9 mouse cellular contexts compared by ENCODE assay signal in genomic region chr1:155217865-155218541, GRCm38 (mm10). TPM values are rescaled to one million over a fixed set of nuclear protein-coding genes. Genes with fewer than 3 reads are reported as not detected.
DNase-seq lines count a peak whose midpoint lies in the region; ATAC-seq and TF ChIP-seq lines count a peak whose summit lies in the region.
"Had no signal": no experiment of that assay in that cellular context is flagged by ENCODE, and none has a peak within 500 bp of the region (broad histone marks: within the 10 kb centered on the region; RNA-seq: fewer than 3 reads in every experiment).

No protein-coding gene starts in this region.

- H3K79me2 ChIP-seq in C2C12 (ENCODE audit: control insufficient read depth, insufficient read depth): no peaks in the 10 kb centered on the region

- TF ChIP-seq CTCF in C2C12 (IDR thresholded peaks at IDR 0.05; ENCODE audit: control insufficient read depth, insufficient read depth, insufficient read length): peak; percentile 54

- H3K79me3 ChIP-seq in C2C12 (ENCODE audit: low read depth): no peaks in the 10 kb centered on the region

- H3K36me3 ChIP-seq in hindbrain, embryonic 11.5 days (ENCODE audit: control insufficient read depth, insufficient read depth, low read length): no peaks in the 10 kb centered on the region
- no peaks in the 10 kb centered on the region for H3K36me3 ChIP-seq in hindbrain, embryonic 16.5 days (ENCODE audit: control insufficient read depth, insufficient read depth, low read length)
- H3K36me3 ChIP-seq in C2C12 (ENCODE audit: control insufficient read depth, insufficient read depth): no peaks in the 10 kb centered on the region
- no peaks in the 10 kb centered on the region; the same call in 1 of the 2 replicates for H3K36me3 ChIP-seq in limb, embryonic 11.5 days (ENCODE audit: control insufficient read depth, insufficient read depth, low read length)

- H3K27me3 ChIP-seq in hindbrain, embryonic 11.5 days (ENCODE audit: control insufficient read depth, insufficient read depth, low read length): 0 out of 2 replicates have a peak, but pooled peaks cover 3% of the 10 kb centered on the region
- no peaks in the 10 kb centered on the region for H3K27me3 ChIP-seq in hindbrain, embryonic 16.5 days (replicated peaks; ENCODE audit: control insufficient read depth, insufficient read depth, low read length)
- no peaks in the 10 kb centered on the region for H3K27me3 ChIP-seq in C2C12 (ENCODE audit: control insufficient read depth, insufficient read depth, insufficient read length)
- H3K27me3 ChIP-seq in limb, embryonic 11.5 days (ENCODE audit: control insufficient read depth, insufficient read depth, low read length): no peaks in the 10 kb centered on the region
- H3K27me3 ChIP-seq: embryonic facial prominence, embryonic 12.5 days had no signal

- WGBS in hindbrain, embryonic 11.5 days: 60% methylated on average over 9 of the region's 9 CpGs
- 52% methylated on average over 9 of the region's 9 CpGs for WGBS in hindbrain, embryonic 16.5 days
- WGBS in limb, embryonic 11.5 days: 57% methylated on average over 9 of the region's 9 CpGs

- H3K9me3 ChIP-seq in hindbrain, embryonic 11.5 days (ENCODE audit: control insufficient read depth, low read length): no peaks in the 10 kb centered on the region
- H3K9me3 ChIP-seq in hindbrain, embryonic 16.5 days (ENCODE audit: control insufficient read depth, low read length): no peaks in the 10 kb centered on the region
- H3K9me3 ChIP-seq in limb, embryonic 11.5 days (ENCODE audit: control insufficient read depth, low read length): no peaks in the 10 kb centered on the region
- H3K9me3 ChIP-seq: embryonic facial prominence, embryonic 12.5 days had no signal

- DNase-seq in hindbrain, embryonic 11.5 days (ENCODE audit: low spot score): peak; percentile 81
- peak; percentile 67 for DNase-seq in ZHBTc4 (ENCODE audit: low read depth, low spot score)
- DNase-seq in embryo, embryonic 9.5 days (ENCODE audit: extremely low spot score): peak; percentile 66
- DNase-seq in limb, embryonic 11.5 days (ENCODE audit: low spot score): peak; percentile 80
- peak; percentile 79 for DNase-seq in retina, embryonic 14.5 days (ENCODE audit: low spot score)
- DNase-seq in ovary, postnatal 36 days (ENCODE audit: low spot score): no peak

- H3K27ac ChIP-seq in hindbrain, embryonic 11.5 days (ENCODE audit: low read depth, low read length): no peak overlapping the region
- no peak overlapping the region for H3K27ac ChIP-seq in hindbrain, embryonic 16.5 days (ENCODE audit: low read depth, low read length)
- no peak overlapping the region for H3K27ac ChIP-seq in limb, embryonic 11.5 days (replicated peaks; ENCODE audit: low read depth, low read length)

- no peak for ATAC-seq in hindbrain, embryonic 11.5 days (ENCODE audit: low FRiP score)
- no peak for ATAC-seq in hindbrain, embryonic 16.5 days
- ATAC-seq in limb, embryonic 11.5 days (ENCODE audit: insufficient number of reproducible peaks, low FRiP score, low TSS enrichment, low read depth): no peak

- H3K4me3 ChIP-seq in hindbrain, embryonic 11.5 days (ENCODE audit: low read depth, low read length): no peak overlapping the region
- no peak overlapping the region for H3K4me3 ChIP-seq in hindbrain, embryonic 16.5 days (ENCODE audit: low read length)
- H3K4me3 ChIP-seq in C2C12 (ENCODE audit: insufficient read depth, poor library complexity, severe bottlenecking): no peak overlapping the region
- no peak overlapping the region for H3K4me3 ChIP-seq in limb, embryonic 11.5 days (ENCODE audit: low read depth, low read length)
- H3K4me3 ChIP-seq: embryonic facial prominence, embryonic 12.5 days had no signal

- H3K9ac ChIP-seq in hindbrain, embryonic 11.5 days (ENCODE audit: low read depth, low read length): no peak overlapping the region
- no peak overlapping the region for H3K9ac ChIP-seq in hindbrain, embryonic 16.5 days (ENCODE audit: low read depth, low read length)
- H3K9ac ChIP-seq in limb, embryonic 11.5 days (ENCODE audit: low read length): no peak overlapping the region
- H3K9ac ChIP-seq: embryonic facial prominence, embryonic 12.5 days had no signal

- H3K4me1 ChIP-seq in hindbrain, embryonic 11.5 days (replicated peaks; ENCODE audit: control insufficient read depth, insufficient read depth, low read length): peaks cover 4% of the 10 kb centered on the region
- peaks cover 20% of the 10 kb centered on the region for H3K4me1 ChIP-seq in hindbrain, embryonic 16.5 days (ENCODE audit: control insufficient read depth, insufficient read depth, low read depth, low read length)
- H3K4me1 ChIP-seq in limb, embryonic 11.5 days (ENCODE audit: control insufficient read depth, insufficient read depth, low read length): peaks cover 31% of the 10 kb centered on the region

- H3ac ChIP-seq in C2C12 (ENCODE audit: control insufficient read depth, insufficient read length, low read depth): no peak overlapping the region

- H3K4me2 ChIP-seq in hindbrain, embryonic 11.5 days (replicated peaks; ENCODE audit: low read depth, low read length): no peak overlapping the region
- no peak overlapping the region for H3K4me2 ChIP-seq in hindbrain, embryonic 16.5 days (ENCODE audit: low read length)
- H3K4me2 ChIP-seq in limb, embryonic 11.5 days (ENCODE audit: low read depth, severe bottlenecking): no peak overlapping the region
- H3K4me2 ChIP-seq: embryonic facial prominence, embryonic 12.5 days had no signal

TF ChIP-seq in C2C12, 6 proteins besides CTCF, POLR2A, EP300 and RAD21:
- no peak for TF ChIP-seq MYOG (IDR thresholded peaks at IDR 0.05; ENCODE audit: control insufficient read depth, extremely low read depth, insufficient read length)
- TF ChIP-seq MYOD1 (IDR thresholded peaks at IDR 0.05; ENCODE audit: control insufficient read depth, insufficient read length, low read depth): no peak
- no peak for TF ChIP-seq MAX (IDR thresholded peaks at IDR 0.05)

RNA-seq across cellular contexts. Expression of gene BC034090, which starts 26.2 kb away (rescaled TPM):
- 1.7 and 2.5 TPM in 2 replicates for polyA plus RNA-seq in hindbrain, embryonic 11.5 days (2014; fragmentation: Nextera tagmentation; extraction: Ambion mirVana)
- 6.0 and 6.1 TPM in 2 replicates for polyA plus RNA-seq in hindbrain, embryonic 16.5 days (2015; fragmentation: Nextera tagmentation; extraction: Ambion mirVana)
- 4.9 TPM for polyA plus RNA-seq in C2C12 (2012; fragmentation: generic; extraction: Trizol)
- polyA plus RNA-seq in limb, embryonic 11.5 days (2014; fragmentation: Nextera tagmentation; extraction: Ambion mirVana): 2.8 and 3.8 TPM in 2 replicates

RNA-seq across cellular contexts. Expression of gene Stx6, which starts 59.5 kb away (rescaled TPM):
- 99.6 and 101 TPM in 2 replicates for polyA plus RNA-seq in hindbrain, embryonic 11.5 days (2014; fragmentation: Nextera tagmentation; extraction: Ambion mirVana)
- polyA plus RNA-seq in hindbrain, embryonic 16.5 days (2015; fragmentation: Nextera tagmentation; extraction: Ambion mirVana): 82.9 and 93.7 TPM in 2 replicates
- polyA plus RNA-seq in C2C12 (2012; fragmentation: generic; extraction: Trizol): 30.5 TPM
- 91.8 and 116 TPM in 2 replicates for polyA plus RNA-seq in limb, embryonic 11.5 days (2014; fragmentation: Nextera tagmentation; extraction: Ambion mirVana)
